Mouse (Mus musculus): ENCODE results near the gene Ifnar2. TPM values are rescaled to one million over a fixed set of nuclear protein-coding genes. Genes with fewer than 3 reads are reported as not detected.

The Ifnar2 gene
- total and polyA plus RNA-seq, 2 experiments from 2014 or later = 31.0 to 49.8 TPM

DNA sequence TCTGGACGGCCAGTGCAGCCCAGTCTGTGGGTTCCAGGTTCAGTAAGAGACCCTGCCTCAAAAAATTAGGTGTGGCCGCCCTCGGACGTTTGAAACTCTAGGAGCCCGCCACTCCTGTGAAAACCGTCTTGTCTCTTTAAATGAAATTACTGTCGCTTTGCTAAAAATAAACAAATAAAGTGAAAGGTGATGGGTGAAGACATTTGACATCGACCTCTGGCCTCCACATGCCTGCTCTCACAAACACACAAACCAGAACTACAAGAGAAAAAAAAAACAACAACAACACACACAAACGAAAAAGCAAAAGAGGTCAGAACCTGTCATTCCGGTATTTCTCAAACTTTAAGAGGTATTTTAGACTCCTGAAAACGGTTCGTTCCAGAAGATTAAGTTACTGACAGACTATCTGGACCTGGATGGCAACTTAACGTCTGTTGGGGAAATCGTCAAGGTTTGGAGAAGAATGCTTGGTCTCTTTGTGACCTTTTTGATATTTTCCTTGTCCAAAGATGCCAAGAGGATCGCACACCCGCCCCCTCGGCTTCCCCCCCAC is 5.9 kb downstream of the Ifnar2 start:
- H3K4me2 ChIP-seq (ENCODE audit: low read depth, low read length) = peak overlapping the region; percentile 43
- peaks cover 2% of the 10 kb centered on the region; the same call in 1 of the 2 replicates for H3K36me3 ChIP-seq (replicated peaks; ENCODE audit: control insufficient read depth, insufficient read depth, low read length)
- no peak overlapping the region; the same call in 1 of the 2 replicates for H3K9ac ChIP-seq (replicated peaks; ENCODE audit: low read depth, low read length)
- ATAC-seq (ENCODE audit: insufficient read depth, low read depth) (no peak), DNase-seq (ENCODE audit: low spot score) (no peak)
- 40% methylated on average over 17 of the region's 17 CpGs for WGBS
- H3K4me1 ChIP-seq (ENCODE audit: control insufficient read depth, insufficient read depth) = peaks cover 21% of the 10 kb centered on the region
- H3K9me3 ChIP-seq (replicated peaks; ENCODE audit: control insufficient read depth, low read length) = no peaks in the 10 kb centered on the region
- H3K27ac ChIP-seq (ENCODE audit: low read depth) = peak overlapping the region; percentile 71
- peak overlapping the region; percentile 10; the same call in 1 of the 2 replicates for H3K4me3 ChIP-seq (ENCODE audit: low read depth, low read length)
- no peak for TF ChIP-seq EP300 (IDR thresholded peaks at IDR 0.05; ENCODE audit: low read depth)
- no peak for TF ChIP-seq CTCF (IDR thresholded peaks at IDR 0.05; ENCODE audit: low read depth)
- no peaks in the 10 kb centered on the region for H3K27me3 ChIP-seq (ENCODE audit: control insufficient read depth, insufficient read depth, low read length)

DNA sequence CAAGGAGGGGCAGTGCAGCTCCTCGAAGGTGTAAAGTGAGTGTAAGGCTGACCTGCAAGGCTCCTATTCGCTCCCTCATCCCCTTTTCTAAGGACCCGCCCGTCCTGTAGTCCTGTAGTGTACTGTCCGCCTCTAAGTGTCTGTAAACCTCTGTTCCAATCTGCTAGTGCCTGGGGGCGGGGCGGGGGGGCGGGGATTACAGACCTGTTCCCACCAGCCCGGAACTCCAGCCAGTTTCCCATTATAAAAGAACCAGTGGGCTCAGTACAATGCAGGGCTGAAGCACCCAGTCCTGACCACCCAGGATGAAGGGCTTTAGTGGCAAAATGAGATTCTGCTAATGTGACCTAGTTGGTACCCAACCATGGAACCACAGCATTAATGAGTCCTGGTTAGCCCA is 6.4 kb downstream of the Ifnar2 start:
- peak; percentile 64 for ATAC-seq (ENCODE audit: insufficient read depth, low read depth)
- Histone ChIP-seq H3K4me2 (ENCODE audit: low read depth, low read length) (peak overlapping the region; percentile 43), H3K9ac (replicated peaks; ENCODE audit: low read depth, low read length) (no peak overlapping the region), H3K27me3 (ENCODE audit: control insufficient read depth, insufficient read depth, low read length) (no peaks in the 10 kb centered on the region), H3K36me3 (replicated peaks; ENCODE audit: control insufficient read depth, insufficient read depth, low read length) (peaks cover 7% of the 10 kb centered on the region), H3K4me3 (ENCODE audit: low read depth, low read length) (peak overlapping the region; percentile 10; the same call in 1 of the 2 replicates), H3K4me1 (ENCODE audit: control insufficient read depth, insufficient read depth) (peaks cover 17% of the 10 kb centered on the region), H3K27ac (ENCODE audit: low read depth) (peak overlapping the region; percentile 71), H3K9me3 (replicated peaks; ENCODE audit: control insufficient read depth, low read length) (no peaks in the 10 kb centered on the region)
- peak; percentile 25 for DNase-seq (ENCODE audit: low spot score)
- 24% methylated on average over 9 of the region's 9 CpGs for WGBS
- TF ChIP-seq EP300 (IDR thresholded peaks at IDR 0.05; ENCODE audit: low read depth) (no peak), CTCF (IDR thresholded peaks at IDR 0.05; ENCODE audit: low read depth) (no peak)

DNA sequence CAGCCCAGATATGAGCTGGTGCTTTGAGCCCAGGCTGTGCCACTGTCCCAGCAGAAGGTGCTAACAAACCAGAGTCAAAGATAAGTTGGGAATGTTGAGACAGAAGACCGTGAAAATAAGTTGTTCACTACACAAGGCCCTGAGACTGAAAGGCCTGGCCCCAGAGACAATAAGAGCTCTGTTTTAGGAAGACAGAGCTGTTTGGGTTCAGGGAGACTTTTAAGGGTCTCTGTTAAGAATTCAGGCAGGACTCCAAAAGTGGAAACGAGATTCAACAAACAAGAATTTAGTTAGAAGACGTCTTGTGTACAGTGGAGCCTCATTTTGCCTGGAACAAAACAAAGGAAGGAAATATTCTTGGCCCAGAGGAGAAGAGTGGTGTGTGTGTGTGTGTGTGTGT is 6.8 kb downstream of the Ifnar2 start:
- H3K36me3 ChIP-seq (replicated peaks; ENCODE audit: control insufficient read depth, insufficient read depth, low read length) = peaks cover 11% of the 10 kb centered on the region
- ATAC-seq (ENCODE audit: insufficient read depth, low read depth) (0 out of 2 replicates have a peak, but pooled peaks have one; percentile 9), DNase-seq (ENCODE audit: low spot score) (no peak)
- WGBS = 32% methylated on average over 3 of the region's 3 CpGs
- no peak for TF ChIP-seq EP300 (IDR thresholded peaks at IDR 0.05; ENCODE audit: low read depth)
- no peak for TF ChIP-seq CTCF (IDR thresholded peaks at IDR 0.05; ENCODE audit: low read depth)
- H3K4me2 ChIP-seq (ENCODE audit: low read depth, low read length) = 0 out of 2 replicates have a peak overlapping the region, but pooled peaks have one; percentile 43
- H3K27ac ChIP-seq (ENCODE audit: low read depth) = peak overlapping the region; percentile 71
- H3K9ac ChIP-seq (replicated peaks; ENCODE audit: low read depth, low read length) = no peak overlapping the region
- no peaks in the 10 kb centered on the region for H3K27me3 ChIP-seq (ENCODE audit: control insufficient read depth, insufficient read depth, low read length)
- no peak overlapping the region for H3K4me3 ChIP-seq (ENCODE audit: low read depth, low read length)
- H3K4me1 ChIP-seq (ENCODE audit: control insufficient read depth, insufficient read depth) = peaks cover 14% of the 10 kb centered on the region
- H3K9me3 ChIP-seq (replicated peaks; ENCODE audit: control insufficient read depth, low read length) = no peaks in the 10 kb centered on the region

DNA sequence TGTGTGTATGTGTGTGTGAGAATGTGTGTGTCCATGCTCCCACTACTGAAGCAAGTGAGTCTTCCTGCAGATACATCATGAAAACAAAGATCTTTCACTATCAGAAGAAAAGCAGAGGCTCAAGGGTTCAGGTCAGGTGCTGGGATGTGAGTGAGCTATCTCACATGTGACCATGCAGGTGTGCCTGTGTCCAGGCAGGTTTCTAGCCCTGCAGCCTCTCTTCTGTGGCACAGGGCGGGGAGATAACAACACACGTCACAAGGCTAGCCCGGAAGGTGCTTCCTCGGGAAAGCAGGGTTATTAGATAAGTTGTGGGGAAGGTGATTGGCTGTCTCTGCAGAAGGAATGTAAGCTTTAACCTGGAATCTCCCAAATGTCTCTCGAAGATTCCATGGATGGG is 7.6 kb downstream of the Ifnar2 start:
- H3K9ac ChIP-seq (replicated peaks; ENCODE audit: low read depth, low read length) = no peak overlapping the region
- TF ChIP-seq CTCF (IDR thresholded peaks at IDR 0.05; ENCODE audit: low read depth) = no peak
- TF ChIP-seq EP300 (IDR thresholded peaks at IDR 0.05; ENCODE audit: low read depth) = no peak
- 46% methylated on average over 5 of the region's 5 CpGs for WGBS
- ATAC-seq (ENCODE audit: insufficient read depth, low read depth) (no peak), DNase-seq (ENCODE audit: low spot score) (no peak)
- H3K36me3 ChIP-seq (replicated peaks; ENCODE audit: control insufficient read depth, insufficient read depth, low read length) = peaks cover 16% of the 10 kb centered on the region
- H3K9me3 ChIP-seq (replicated peaks; ENCODE audit: control insufficient read depth, low read length) = no peaks in the 10 kb centered on the region
- no peaks in the 10 kb centered on the region for H3K27me3 ChIP-seq (ENCODE audit: control insufficient read depth, insufficient read depth, low read length)
- H3K4me3 ChIP-seq (ENCODE audit: low read depth, low read length) = no peak overlapping the region
- peaks cover 14% of the 10 kb centered on the region for H3K4me1 ChIP-seq (ENCODE audit: control insufficient read depth, insufficient read depth)
- H3K4me2 ChIP-seq (ENCODE audit: low read depth, low read length) = no peak overlapping the region
- 0 out of 2 replicates have a peak overlapping the region, but pooled peaks have one; percentile 71 for H3K27ac ChIP-seq (ENCODE audit: low read depth)

DNA sequence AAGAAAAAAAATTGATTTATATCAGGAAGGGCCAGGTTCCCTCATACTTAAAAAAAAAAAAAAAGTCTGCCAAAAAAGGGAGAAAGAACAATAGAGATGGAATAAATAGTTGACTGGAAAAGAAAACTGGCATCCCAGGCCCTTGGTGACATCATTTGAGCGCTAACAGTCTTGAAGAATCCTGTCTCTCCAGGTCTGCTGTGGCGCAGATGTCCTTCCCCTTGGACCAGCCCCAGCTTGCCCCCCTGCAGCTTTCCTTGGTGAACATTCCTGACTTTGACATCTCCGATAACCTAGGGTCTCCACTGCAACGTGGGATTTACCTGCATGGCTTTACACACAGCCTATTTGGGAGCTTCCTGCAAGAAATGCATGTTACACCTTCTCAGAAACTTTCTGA is 9.0 kb downstream of the Ifnar2 start:
- Histone ChIP-seq H3K27ac (ENCODE audit: low read depth) (no peak overlapping the region), H3K9me3 (replicated peaks; ENCODE audit: control insufficient read depth, low read length) (no peaks in the 10 kb centered on the region), H3K4me3 (ENCODE audit: low read depth, low read length) (no peak overlapping the region), H3K9ac (replicated peaks; ENCODE audit: low read depth, low read length) (no peak overlapping the region), H3K4me1 (ENCODE audit: control insufficient read depth, insufficient read depth) (peaks cover 22% of the 10 kb centered on the region), H3K27me3 (ENCODE audit: control insufficient read depth, insufficient read depth, low read length) (no peaks in the 10 kb centered on the region), H3K4me2 (ENCODE audit: low read depth, low read length) (no peak overlapping the region), H3K36me3 (replicated peaks; ENCODE audit: control insufficient read depth, insufficient read depth, low read length) (peaks cover 28% of the 10 kb centered on the region)
- DNase-seq (ENCODE audit: low spot score) = no peak
- ATAC-seq (ENCODE audit: insufficient read depth, low read depth) = no peak
- TF ChIP-seq CTCF (IDR thresholded peaks at IDR 0.05; ENCODE audit: low read depth) (no peak), EP300 (IDR thresholded peaks at IDR 0.05; ENCODE audit: low read depth) (no peak)
- WGBS = 71% methylated on average over 4 of the region's 4 CpGs
